Mouse (Mus musculus) testis, adult 2 months (tissue): ENCODE measurements around the gene Hsf4. TPM values are rescaled to one million over a fixed set of nuclear protein-coding genes. Genes with fewer than 3 reads are reported as not detected.

ENCODE experiments used
- H3K27ac ChIP-seq: fragments of 200-500 bp; 2 replicates; pipeline ENCODE4 v1.5.1; 2012; ENCODE audit warnings: low read depth, low read length; ENCODE audit not compliant: control insufficient read depth, insufficient read depth
- H3K27me3 ChIP-seq: fragments of 200-500 bp; 2 replicates; pipeline ENCODE4 v1.6.1; 2012; ENCODE audit warnings: mild to moderate bottlenecking, low read length, moderate library complexity; ENCODE audit not compliant: control insufficient read depth, insufficient read depth
- H3K36me3 ChIP-seq: fragments of 200-500 bp; 2 replicates; pipeline ENCODE4 v1.6.1; 2012; ENCODE audit warnings: mild to moderate bottlenecking, low read length; ENCODE audit not compliant: control insufficient read depth, insufficient read depth
- H3K4me1 ChIP-seq: fragments of 200-500 bp; 2 replicates; pipeline ENCODE4 v1.6.1; 2012; ENCODE audit warnings: low read length; ENCODE audit not compliant: control insufficient read depth, insufficient read depth
- H3K4me3 ChIP-seq: fragments of 200-500 bp; 2 replicates; pipeline ENCODE4 v1.5.1; 2012; ENCODE audit warnings: low read depth, mild to moderate bottlenecking, low read length, moderate library complexity, mixed read lengths; ENCODE audit not compliant: control insufficient read depth
- CTCF ChIP-seq: fragments of 200-500 bp; IDR thresholded peaks from 2 replicates; pipeline ENCODE4 v1.5.1; 2012; ENCODE audit warnings: low read depth, mild to moderate bottlenecking, inconsistent platforms, low read length, moderate library complexity; ENCODE audit not compliant: control insufficient read depth, insufficient read depth, insufficient replicate concordance
- POLR2A ChIP-seq: fragments of 200-500 bp; IDR thresholded peaks from 2 replicates; pipeline ENCODE4 v1.6.1; 2012; ENCODE audit warnings: low read depth, mild to moderate bottlenecking, inconsistent platforms, low read length, moderate library complexity; ENCODE audit not compliant: control insufficient read depth
- polyA plus RNA-seq: library from polyadenylated mRNA; depleted of rRNA; stranded (reverse); fragments of >200 nt; gene quantifications from 2 replicates; pipeline ENCODE4 v1.2.3, GENCODE M21; 2012

Hsf4 gene
- polyA plus RNA-seq, 1 experiment: 0.09 TPM

- Histone ChIP-seq H3K27me3 (no peaks in the 10 kb centered on the region), H3K27ac (no peak overlapping the region), H3K4me3 (no peak overlapping the region), H3K36me3 (peaks cover 2% of the 10 kb centered on the region), H3K4me1 (no peaks in the 10 kb centered on the region)
- TF ChIP-seq POLR2A (no peak), CTCF (no peak)
Measured at GRCm38 (mm10) chr8:105233126-105233935, 36.3 kb upstream of the Hsf4 start.

DNA sequence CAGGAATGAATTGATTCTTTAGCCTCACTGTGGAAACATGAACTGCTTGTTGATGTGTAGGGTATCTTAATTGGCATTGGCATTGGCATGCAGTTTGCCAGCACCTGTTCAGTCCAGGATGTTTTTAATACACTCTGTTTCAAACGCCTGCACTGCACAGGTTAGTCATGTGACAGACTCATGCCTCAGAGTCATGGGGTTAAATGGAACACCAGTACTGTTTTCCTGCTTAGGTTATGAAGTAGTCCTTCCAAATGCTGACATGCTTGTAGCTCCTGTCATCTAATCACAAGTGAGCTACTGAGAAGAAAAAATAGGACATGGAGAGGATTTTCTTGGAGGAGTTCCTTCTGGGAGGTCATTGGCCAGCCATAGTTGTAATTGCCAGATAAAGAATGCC is 34.4 kb upstream of the Hsf4 start:
- Histone ChIP-seq H3K4me1 (no peaks in the 10 kb centered on the region), H3K4me3 (no peak overlapping the region), H3K36me3 (peaks cover 3% of the 10 kb centered on the region), H3K27ac (no peak overlapping the region), H3K27me3 (no peaks in the 10 kb centered on the region)
- TF ChIP-seq POLR2A (no peak), CTCF (no peak)

- Histone ChIP-seq H3K27ac (no peak overlapping the region), H3K4me1 (no peaks in the 10 kb centered on the region), H3K36me3 (peaks cover 3% of the 10 kb centered on the region), H3K4me3 (no peak overlapping the region), H3K27me3 (no peaks in the 10 kb centered on the region)
- no peak for TF ChIP-seq POLR2A
Measured at GRCm38 (mm10) chr8:105237442-105238142, 32.0 kb upstream of the Hsf4 start.

GRCm38 (mm10) chr8:105241016-105241415 is 28.6 kb upstream of the Hsf4 start:
- TF ChIP-seq POLR2A (no peak), CTCF (no peak)
- no peak overlapping the region for H3K27ac ChIP-seq
- peaks cover 1% of the 10 kb centered on the region; the same call in 1 of the 2 replicates for H3K36me3 ChIP-seq
- H3K4me3 ChIP-seq: no peak overlapping the region
- H3K27me3 ChIP-seq: no peaks in the 10 kb centered on the region
- H3K4me1 ChIP-seq: no peaks in the 10 kb centered on the region

- TF ChIP-seq CTCF (no peak), POLR2A (no peak)
- Histone ChIP-seq H3K4me3 (no peak overlapping the region), H3K27ac (no peak overlapping the region), H3K4me1 (peaks cover 22% of the 10 kb centered on the region), H3K27me3 (no peaks in the 10 kb centered on the region), H3K36me3 (peaks cover 3% of the 10 kb centered on the region; the same call in 1 of the 2 replicates)
Measured at GRCm38 (mm10) chr8:105251954-105252353, 17.6 kb upstream of the Hsf4 start.

DNA sequence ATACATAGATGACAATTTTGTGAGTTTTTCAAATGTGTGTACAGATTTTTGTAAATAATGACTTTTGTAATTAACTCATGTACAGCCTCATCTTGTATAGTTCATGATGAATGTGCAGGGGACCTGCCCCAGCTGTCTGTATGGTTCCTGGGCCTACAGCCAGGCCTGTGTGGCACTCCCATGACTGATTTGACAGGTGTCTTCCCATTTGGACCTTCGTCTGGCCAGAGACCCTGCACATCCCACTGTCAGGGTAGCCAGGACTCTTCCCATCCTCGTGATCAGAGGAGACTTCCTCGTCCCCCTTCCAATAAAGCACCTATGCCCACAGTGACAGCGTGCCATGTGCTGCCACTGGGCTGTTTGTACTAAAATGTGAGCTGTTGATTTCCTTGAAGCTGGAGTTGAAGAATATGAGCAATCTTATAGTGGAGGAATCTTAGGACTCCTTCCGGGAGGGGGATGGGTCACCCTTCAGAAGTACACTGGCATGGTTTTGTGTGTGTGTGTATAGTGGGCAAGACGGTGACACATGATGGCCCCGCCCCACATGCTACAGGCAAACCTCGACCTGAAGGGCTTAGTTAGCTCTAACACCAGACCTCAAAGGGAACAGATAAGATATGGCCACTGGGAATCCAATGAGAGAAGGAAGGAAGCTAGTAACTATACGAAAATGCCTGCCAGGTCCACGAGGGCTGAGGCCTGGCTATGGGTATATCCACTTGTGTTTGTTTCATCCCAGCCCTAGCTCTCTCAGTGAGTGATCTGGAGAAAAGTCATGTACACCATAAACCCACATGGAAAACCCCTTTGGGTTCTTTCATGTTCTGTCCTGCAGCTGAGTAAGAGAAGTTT is 16.7 kb upstream of the Hsf4 start:
- H3K27ac ChIP-seq: no peak overlapping the region
- TF ChIP-seq CTCF: no peak
- TF ChIP-seq POLR2A: no peak
- peaks cover 3% of the 10 kb centered on the region; the same call in 1 of the 2 replicates for H3K36me3 ChIP-seq

GRCm38 (mm10) chr8:105253766-105254151 is 15.8 kb upstream of the Hsf4 start:
- H3K27ac ChIP-seq: 0 out of 2 replicates have a peak overlapping the region, but pooled peaks have one; percentile 25
- no peaks in the 10 kb centered on the region for H3K27me3 ChIP-seq
- peaks cover 24% of the 10 kb centered on the region for H3K4me1 ChIP-seq
- peak overlapping the region; percentile 79 for H3K4me3 ChIP-seq
- TF ChIP-seq CTCF: no peak
- no peak for TF ChIP-seq POLR2A
- peaks cover 3% of the 10 kb centered on the region; the same call in 1 of the 2 replicates for H3K36me3 ChIP-seq

More for the DNA sequence above, 16.7 kb upstream of the Hsf4 start:
- Histone ChIP-seq H3K4me3 (no peak overlapping the region), H3K27me3 (no peaks in the 10 kb centered on the region), H3K4me1 (peaks cover 22% of the 10 kb centered on the region)
